Mouse (Mus musculus) neural tube, embryonic 15.5 days (tissue): ENCODE results near the gene Phf8. TPM values are rescaled to one million over a fixed set of nuclear protein-coding genes. Genes with fewer than 3 reads are reported as not detected.
"Not testable (repeated sequence)": the region's sequence is repeated elsewhere in the genome, so short reads cannot be mapped to it uniquely, and the experiment has no call there.

Experiments used
- ATAC-seq: fragments of 200-750 bp; cut with Nextera tagmentation; 2 replicates; pipeline ENCODE4 v1.8.0; 2017; ENCODE audit warnings: mild to moderate bottlenecking, moderate TSS enrichment, moderate library complexity; ENCODE audit not compliant: low FRiP score
- H3K27ac ChIP-seq: fragments of 300-500 bp; sonication (generic); replicated peaks from 2 replicates; pipeline ENCODE4 v1.5.1; 2015; ENCODE audit warnings: mild to moderate bottlenecking, inconsistent platforms
- H3K27me3 ChIP-seq: fragments of 300-500 bp; sonication (generic); replicated peaks from 2 replicates; pipeline ENCODE4 v1.6.1; 2015; ENCODE audit warnings: inconsistent platforms
- H3K36me3 ChIP-seq: fragments of 300-500 bp; sonication (generic); 2 replicates; pipeline ENCODE4 v1.6.1; 2015; ENCODE audit warnings: inconsistent platforms
- H3K4me1 ChIP-seq: fragments of 300-500 bp; sonication (generic); 2 replicates; pipeline ENCODE4 v1.6.1; 2015; ENCODE audit warnings: inconsistent platforms
- H3K4me2 ChIP-seq: fragments of 300-500 bp; sonication (generic); 2 replicates; pipeline ENCODE4 v1.6.1; 2015; ENCODE audit warnings: inconsistent platforms, mild to moderate bottlenecking, moderate library complexity
- H3K4me3 ChIP-seq: fragments of 300-500 bp; sonication (generic); replicated peaks from 2 replicates; pipeline ENCODE4 v1.5.1; 2015; ENCODE audit warnings: mild to moderate bottlenecking, inconsistent platforms
- H3K9ac ChIP-seq: fragments of 300-500 bp; sonication (generic); replicated peaks from 2 replicates; pipeline ENCODE4 v1.6.1; 2015; ENCODE audit warnings: mild to moderate bottlenecking, inconsistent platforms
- H3K9me3 ChIP-seq: fragments of 300-500 bp; sonication (generic); replicated peaks from 2 replicates; pipeline ENCODE4 v1.6.1; 2016; ENCODE audit warnings: inconsistent platforms
- WGBS: fragments of 180-500 bp; shearing (Covaris S2); methylation state at CpG from one replicate; pipeline ENCODE4 v1.1.7; 2015; ENCODE audit warnings: mixed read lengths; 5-methylcytosine and 5-hydroxymethylcytosine counted together
- polyA plus RNA-seq: library from polyadenylated mRNA; unstranded; fragments of >200 nt; fragmentation: Nextera tagmentation; extraction: Ambion mirVana; gene quantifications from 2 replicates; pipeline ENCODE4 v1.2.1, GENCODE M21; 2015

Phf8 gene
- polyA plus RNA-seq: 16.2 and 17.5 TPM in 2 replicates

DNA sequence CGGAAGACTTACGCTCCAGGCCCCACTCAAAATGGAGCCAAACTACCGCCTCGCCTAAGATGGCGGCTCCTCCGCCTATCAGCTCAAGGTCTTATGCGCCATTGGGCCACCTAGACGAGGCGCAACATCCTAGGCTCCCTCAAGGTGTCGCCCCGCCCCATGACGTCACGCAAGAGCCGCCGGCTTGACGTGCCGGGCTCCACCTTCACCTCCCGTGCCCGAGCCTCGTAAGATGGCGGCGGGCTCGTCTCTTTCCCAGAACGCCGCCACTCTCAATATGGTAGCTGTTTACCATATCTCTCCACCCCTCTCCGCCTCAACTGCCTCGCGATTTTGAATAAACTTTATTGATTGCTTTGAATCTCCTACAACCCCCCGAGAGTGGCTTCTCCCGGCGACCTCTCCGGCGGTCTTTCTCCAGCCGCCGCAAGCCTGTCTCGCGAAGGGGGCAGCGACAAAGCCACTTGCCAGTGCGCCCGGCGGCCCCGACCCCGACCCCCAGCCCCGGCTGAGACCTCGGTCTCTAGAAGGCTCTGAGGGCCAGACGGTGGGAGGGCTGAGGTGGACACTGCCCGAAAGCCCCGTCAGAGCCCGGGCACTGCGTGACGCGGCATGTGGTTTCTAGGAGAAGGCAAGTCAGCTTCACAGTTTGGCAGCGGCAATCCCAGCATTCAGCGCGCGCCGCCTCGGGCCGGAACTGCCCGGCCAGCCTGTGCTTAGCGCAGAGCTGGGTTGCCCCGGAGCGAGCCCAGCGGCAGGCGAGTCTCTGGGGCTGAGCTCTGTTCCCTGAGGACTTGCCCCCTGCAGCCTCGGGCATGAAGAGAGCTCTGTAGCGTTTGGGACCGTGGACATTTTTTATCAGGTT, at the start of gene Phf8:
Phf8 (plus strand) TSS at position 215 of the 865 bp plus-strand sequence.
- ATAC-seq: peak; percentile 98
- Histone ChIP-seq H3K9ac (peak within 1 kb of the TSS; percentile 62), H3K27ac (peak within 1 kb of the TSS; percentile 98), H3K4me3 (peak within 1 kb of the TSS; percentile 57), H3K4me1 (0 out of 2 replicates have a peak, but pooled peaks cover 2% of the 10 kb centered on the region), H3K4me2 (peak within 1 kb of the TSS; percentile 66), H3K36me3 (no peaks in the 10 kb centered on the region), H3K27me3 (no peaks in the 10 kb centered on the region), H3K9me3 (no peaks in the 10 kb centered on the region)
- WGBS: 23% methylated on average over 67 of the region's 68 CpGs

DNA sequence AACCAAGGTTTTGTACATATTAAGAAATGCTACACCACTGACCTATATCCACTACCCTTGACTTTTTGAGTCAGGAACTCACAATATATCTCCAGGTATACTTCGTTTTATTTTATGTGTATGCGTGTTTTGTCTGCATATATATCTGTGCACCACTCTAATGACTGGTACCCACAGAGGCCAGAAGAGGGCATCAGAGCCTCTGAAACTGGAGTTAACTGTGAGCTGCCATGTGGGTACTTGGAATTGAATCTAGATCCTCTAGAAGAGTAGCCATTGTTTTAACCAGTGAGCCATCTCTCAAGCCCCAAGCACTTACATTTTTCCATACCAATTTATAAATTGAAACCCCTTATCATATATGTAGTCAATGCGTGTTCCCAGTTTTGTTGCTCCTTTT, 32.3 kb upstream of the Phf8 start:
- H3K27me3 ChIP-seq: no peaks in the 10 kb centered on the region
- H3K4me1 ChIP-seq: no peaks in the 10 kb centered on the region
- H3K4me3 ChIP-seq: no peak overlapping the region
- H3K27ac ChIP-seq: no peak overlapping the region
- no peak overlapping the region for H3K9ac ChIP-seq
- no peak for ATAC-seq
- no peaks in the 10 kb centered on the region for H3K9me3 ChIP-seq
- WGBS: 86% methylated on average over 3 of the region's 3 CpGs
- no peak overlapping the region for H3K4me2 ChIP-seq
- no peaks in the 10 kb centered on the region for H3K36me3 ChIP-seq

GRCm38 (mm10) chrX:151493269-151493668, 27.2 kb upstream of the Phf8 start:
- H3K9me3 ChIP-seq, H3K4me2 ChIP-seq, H3K9ac ChIP-seq, H3K4me3 ChIP-seq, H3K27ac ChIP-seq, H3K4me1 ChIP-seq, H3K27me3 ChIP-seq, H3K36me3 ChIP-seq, ATAC-seq: not testable (repeated sequence)
- 94% methylated on average over 4 of the region's 4 CpGs for WGBS

DNA sequence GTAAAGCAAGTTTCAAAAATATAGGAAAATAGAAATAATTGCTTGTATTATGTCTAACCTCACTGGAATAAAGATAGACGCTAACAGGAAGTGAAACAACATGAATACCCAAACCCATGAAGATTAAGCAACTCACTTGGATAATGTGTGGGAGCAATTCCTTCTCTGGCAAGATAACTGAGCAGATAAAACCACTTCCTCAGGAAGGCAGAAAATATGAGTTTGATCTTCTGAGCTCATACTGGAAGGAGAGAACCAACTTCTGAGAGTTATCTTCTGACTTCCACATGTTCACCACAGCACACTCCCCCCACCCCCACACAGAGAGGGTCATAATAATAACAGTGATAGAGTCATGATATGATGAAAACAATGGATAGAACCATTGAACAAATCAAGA, 23.9 kb upstream of the Phf8 start:
- 91% methylated on average over 1 of the region's 1 CpGs for WGBS
- no peak for ATAC-seq
- no peak overlapping the region for H3K27ac ChIP-seq
- no peaks in the 10 kb centered on the region for H3K36me3 ChIP-seq
- no peak overlapping the region for H3K4me2 ChIP-seq
- no peak overlapping the region for H3K4me3 ChIP-seq
- no peak overlapping the region for H3K9ac ChIP-seq
- H3K4me1 ChIP-seq: no peaks in the 10 kb centered on the region
- no peaks in the 10 kb centered on the region; the same call in 1 of the 2 replicates for H3K9me3 ChIP-seq
- H3K27me3 ChIP-seq: no peaks in the 10 kb centered on the region

DNA sequence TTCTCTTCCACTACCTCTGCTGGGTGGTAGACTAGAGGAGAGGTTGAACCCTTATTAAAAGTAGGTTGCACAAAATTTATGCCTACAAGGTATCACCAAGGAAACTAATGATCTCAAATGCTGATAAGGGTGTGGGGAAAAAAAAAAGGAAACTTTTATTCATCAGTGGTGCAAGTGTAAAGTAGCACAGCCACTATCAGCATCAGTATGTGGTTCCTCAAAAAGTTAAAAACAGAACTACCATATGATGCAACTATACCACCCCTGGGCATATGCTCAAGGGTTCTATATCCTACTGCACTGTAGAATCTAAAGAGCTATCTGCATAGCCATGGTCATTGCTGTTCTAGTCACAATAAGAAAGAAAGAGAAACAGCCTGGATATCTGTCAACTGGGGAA, 11.9 kb upstream of the Phf8 start:
- H3K4me1 ChIP-seq: no peaks in the 10 kb centered on the region
- H3K36me3 ChIP-seq: no peaks in the 10 kb centered on the region
- no peaks in the 10 kb centered on the region for H3K27me3 ChIP-seq
- H3K4me3 ChIP-seq: no peak overlapping the region
- H3K4me2 ChIP-seq: no peak overlapping the region
- no peak overlapping the region for H3K27ac ChIP-seq
- no peak overlapping the region for H3K9ac ChIP-seq
- no peak for ATAC-seq
- H3K9me3 ChIP-seq: no peaks in the 10 kb centered on the region

DNA sequence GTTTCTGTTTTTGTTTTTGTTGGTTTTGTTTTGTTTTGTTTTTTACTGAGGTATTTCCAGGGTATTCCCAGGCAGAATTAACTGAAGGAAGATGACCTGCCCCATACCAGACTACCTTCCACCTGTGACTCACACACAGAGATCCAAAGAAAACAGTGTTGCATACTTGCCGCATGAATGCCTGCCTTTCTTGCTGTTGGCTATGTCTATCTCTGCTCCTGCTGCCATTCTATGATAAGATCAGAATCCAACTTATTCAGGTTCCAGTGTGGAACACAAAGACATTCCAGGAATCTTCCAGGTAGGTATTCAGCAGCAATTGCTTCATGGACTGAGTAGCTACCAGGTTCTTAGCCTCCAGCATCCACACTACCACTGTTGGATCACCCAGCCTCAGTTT, 10.6 kb upstream of the Phf8 start:
- no peak for ATAC-seq
- Histone ChIP-seq H3K4me1 (no peaks in the 10 kb centered on the region), H3K9me3 (no peaks in the 10 kb centered on the region), H3K9ac (no peak overlapping the region), H3K4me2 (no peak overlapping the region), H3K4me3 (no peak overlapping the region), H3K27me3 (0 out of 2 replicates have a peak, but pooled peaks cover under 1% of the 10 kb centered on the region), H3K36me3 (no peaks in the 10 kb centered on the region), H3K27ac (no peak overlapping the region)
- WGBS: 96% methylated on average over 1 of the region's 1 CpGs

DNA sequence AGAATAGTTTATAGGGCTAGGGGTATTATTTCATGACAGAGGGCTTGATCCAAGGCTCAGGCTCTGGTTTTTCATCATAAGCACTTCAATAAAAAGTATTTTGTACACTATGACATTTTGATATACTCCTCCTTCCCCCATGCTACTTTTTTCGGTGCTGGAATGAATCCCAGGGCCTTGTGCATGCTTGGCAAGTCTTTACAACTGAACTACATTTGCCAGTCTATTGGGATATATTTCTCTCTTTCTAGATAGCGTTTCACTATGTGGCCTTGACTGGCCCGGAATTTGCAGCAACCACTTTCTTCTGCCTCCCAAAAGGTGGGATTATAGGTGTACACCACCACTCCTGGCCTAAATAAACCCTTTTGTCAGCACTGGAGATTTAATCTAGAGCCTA, 7.4 kb upstream of the Phf8 start:
- H3K36me3 ChIP-seq: no peaks in the 10 kb centered on the region
- ATAC-seq: no peak
- H3K27ac ChIP-seq: no peak overlapping the region
- H3K9ac ChIP-seq: no peak overlapping the region
- H3K27me3 ChIP-seq: 0 out of 2 replicates have a peak, but pooled peaks cover 3% of the 10 kb centered on the region
- no peaks in the 10 kb centered on the region for H3K9me3 ChIP-seq
- H3K4me1 ChIP-seq: no peaks in the 10 kb centered on the region
- WGBS: 81% methylated on average over 3 of the region's 3 CpGs
- no peak overlapping the region for H3K4me2 ChIP-seq
- no peak overlapping the region for H3K4me3 ChIP-seq

- WGBS: 97% methylated on average over 2 of the region's 2 CpGs
- Histone ChIP-seq H3K36me3 (no peaks in the 10 kb centered on the region), H3K27me3 (0 out of 2 replicates have a peak, but pooled peaks cover 3% of the 10 kb centered on the region), H3K4me1 (no peaks in the 10 kb centered on the region), H3K27ac (no peak overlapping the region), H3K4me3 (no peak overlapping the region), H3K9me3 (no peaks in the 10 kb centered on the region), H3K9ac (no peak overlapping the region), H3K4me2 (no peak overlapping the region)
- no peak for ATAC-seq
Observed at GRCm38 (mm10) chrX:151513694-151514093, 6.8 kb upstream of the Phf8 start.

DNA sequence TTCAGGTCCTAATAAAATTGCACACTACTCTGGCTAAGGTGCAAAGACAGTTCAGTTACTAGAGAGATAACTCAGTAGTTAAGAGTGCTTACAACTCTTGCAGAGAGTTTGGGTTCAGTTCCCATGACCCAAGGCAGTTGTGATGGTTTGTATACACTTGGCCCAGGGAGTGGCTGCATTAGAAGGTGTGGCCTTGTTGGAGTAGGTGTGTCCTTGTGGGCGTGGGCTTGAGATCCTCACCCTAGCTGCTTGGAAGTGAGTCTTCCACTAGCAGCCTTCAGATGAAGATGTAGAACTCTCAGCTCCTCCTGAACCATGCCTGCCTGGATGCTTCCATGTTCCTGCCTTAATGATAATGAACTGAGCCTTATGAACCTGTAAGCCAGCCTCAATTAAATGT, 2.3 kb upstream of the Phf8 start:
- Histone ChIP-seq H3K4me1 (0 out of 2 replicates have a peak, but pooled peaks cover 2% of the 10 kb centered on the region), H3K36me3 (no peaks in the 10 kb centered on the region), H3K27me3 (0 out of 2 replicates have a peak, but pooled peaks cover 3% of the 10 kb centered on the region), H3K27ac (no peak overlapping the region), H3K9ac (no peak overlapping the region), H3K4me2 (no peak overlapping the region), H3K4me3 (no peak overlapping the region), H3K9me3 (no peaks in the 10 kb centered on the region)
- 67% methylated on average over 1 of the region's 1 CpGs for WGBS
- ATAC-seq: no peak

DNA sequence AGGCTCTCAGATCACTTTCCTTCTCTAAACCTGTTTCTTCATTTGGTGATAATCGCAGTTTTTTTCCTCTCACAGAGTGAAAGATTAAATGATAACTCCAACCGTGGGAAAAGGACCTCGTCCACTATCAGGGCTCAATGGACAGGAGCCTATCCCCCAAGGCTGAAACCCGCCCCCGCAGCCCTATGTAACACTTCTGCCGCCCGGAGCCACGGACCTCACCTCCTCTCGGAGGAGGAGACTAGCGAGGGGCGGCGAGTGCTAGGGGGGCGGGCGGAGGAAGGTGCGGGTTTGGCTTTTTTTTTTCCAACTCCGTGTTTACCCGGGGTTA, 380 bp upstream of the Phf8 start:
- Histone ChIP-seq H3K4me2 (peak overlapping the region; percentile 66), H3K9ac (peak overlapping the region; percentile 50; the same call in 1 of the 2 replicates), H3K4me1 (0 out of 2 replicates have a peak, but pooled peaks cover 2% of the 10 kb centered on the region), H3K27me3 (0 out of 2 replicates have a peak, but pooled peaks cover 2% of the 10 kb centered on the region), H3K4me3 (peak overlapping the region; percentile 57), H3K27ac (peak overlapping the region; percentile 98), H3K36me3 (no peaks in the 10 kb centered on the region), H3K9me3 (no peaks in the 10 kb centered on the region)
- WGBS: 12% methylated on average over 17 of the region's 17 CpGs
- peak; percentile 39; the same call in 1 of the 2 replicates for ATAC-seq

DNA sequence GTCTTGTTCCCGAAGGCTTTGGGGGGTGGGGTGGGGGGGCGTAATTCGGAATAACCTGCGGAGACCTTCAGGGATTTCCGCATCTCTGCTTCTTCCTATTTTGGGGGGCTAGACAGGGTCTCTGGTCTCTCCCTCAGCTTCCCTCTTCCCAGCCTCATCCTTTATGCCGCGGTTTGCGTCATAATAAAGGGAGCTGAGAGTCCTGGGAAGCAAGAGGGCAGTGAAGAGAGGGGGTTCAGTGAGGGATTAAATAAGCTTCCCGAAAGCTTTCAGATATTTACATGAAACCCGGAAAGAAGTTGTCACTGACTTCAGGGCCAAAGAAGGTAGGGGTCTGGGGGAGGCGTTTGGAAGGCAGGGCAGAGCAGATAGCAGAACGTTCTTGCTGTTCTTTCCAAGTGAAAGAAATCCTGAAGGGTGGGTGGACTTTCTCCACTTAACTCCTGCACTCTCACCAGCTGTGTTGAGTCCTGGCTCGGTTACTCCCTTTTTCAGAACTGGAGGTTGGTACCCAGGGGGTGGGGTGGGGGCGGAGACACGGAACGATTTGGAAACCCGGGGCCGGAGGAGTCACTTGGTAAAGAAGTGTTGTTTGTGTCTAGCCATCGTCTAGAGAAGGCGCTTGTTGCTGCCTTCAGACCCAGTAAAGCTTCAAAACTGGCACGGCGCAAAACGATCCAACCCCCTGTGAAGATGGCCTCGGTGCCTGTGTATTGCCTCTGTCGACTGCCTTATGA, 1.5 kb downstream of the Phf8 start:
- 23% methylated on average over 25 of the region's 25 CpGs for WGBS
- Histone ChIP-seq H3K4me3 (peak overlapping the region; percentile 57), H3K9me3 (no peaks in the 10 kb centered on the region), H3K27me3 (no peaks in the 10 kb centered on the region), H3K4me2 (peak overlapping the region; percentile 66), H3K27ac (peak overlapping the region; percentile 98), H3K4me1 (0 out of 2 replicates have a peak, but pooled peaks cover 2% of the 10 kb centered on the region), H3K9ac (peak overlapping the region; percentile 62), H3K36me3 (no peaks in the 10 kb centered on the region)
- no peak for ATAC-seq

GRCm38 (mm10) chrX:151553356-151553755, 32.9 kb downstream of the Phf8 start:
- H3K4me2 ChIP-seq: no peak overlapping the region
- H3K36me3 ChIP-seq: peaks cover 18% of the 10 kb centered on the region
- H3K4me1 ChIP-seq: no peaks in the 10 kb centered on the region
- H3K4me3 ChIP-seq: no peak overlapping the region
- no peak for ATAC-seq
- WGBS: 94% methylated on average over 4 of the region's 4 CpGs
- no peak overlapping the region for H3K27ac ChIP-seq
- no peaks in the 10 kb centered on the region for H3K9me3 ChIP-seq
- no peaks in the 10 kb centered on the region for H3K27me3 ChIP-seq
- no peak overlapping the region for H3K9ac ChIP-seq
